Mouse (Mus musculus): ENCODE results near the gene Plekha8. TPM values are rescaled to one million over a fixed set of nuclear protein-coding genes. Genes with fewer than 3 reads are reported as not detected.

Plekha8 gene
- total RNA-seq, 2 experiments from 2014 or later, result 1.2 to 1.8 TPM

DNA sequence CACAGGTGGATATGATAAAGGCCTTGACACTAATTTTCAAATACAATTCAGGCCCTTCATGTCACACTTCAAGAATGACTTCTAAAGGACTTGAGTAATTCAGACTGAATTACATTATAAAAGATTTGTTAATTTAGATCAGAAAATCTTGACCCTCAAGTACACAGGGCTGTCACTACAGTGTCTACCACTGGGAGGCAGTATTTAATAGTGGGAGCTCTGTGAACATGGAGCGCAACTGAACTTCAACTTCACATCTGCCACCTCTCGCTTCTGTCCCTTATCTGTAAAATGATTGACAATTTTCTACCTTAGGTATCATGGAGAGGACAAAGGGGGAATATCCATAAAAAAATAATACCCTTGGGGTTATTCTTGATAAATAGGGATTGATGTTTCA, 8.7 kb upstream of the Plekha8 start:
- ATAC-seq (ENCODE audit: poor library complexity, severe bottlenecking), result no peak

DNA sequence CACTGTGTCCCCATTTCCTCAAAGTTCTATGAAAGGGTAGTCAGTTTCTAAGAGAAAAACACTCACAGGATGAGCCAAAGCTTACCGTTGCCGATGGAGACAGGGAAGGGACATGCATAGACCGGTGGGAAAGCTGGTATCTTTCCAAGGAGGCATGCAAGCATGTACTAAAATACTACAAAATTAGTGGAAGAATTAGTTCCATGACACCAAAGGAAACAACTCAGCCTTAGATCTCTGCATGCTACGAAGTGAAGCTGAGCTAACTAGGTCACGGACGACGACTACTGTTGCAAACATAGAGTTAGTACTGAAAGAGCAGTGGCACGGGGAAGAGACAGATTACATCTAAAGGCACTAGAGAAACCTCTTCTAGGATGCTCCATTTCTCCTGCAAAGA, 8.0 kb upstream of the Plekha8 start:
- ATAC-seq (ENCODE audit: poor library complexity, severe bottlenecking), result no peak

DNA sequence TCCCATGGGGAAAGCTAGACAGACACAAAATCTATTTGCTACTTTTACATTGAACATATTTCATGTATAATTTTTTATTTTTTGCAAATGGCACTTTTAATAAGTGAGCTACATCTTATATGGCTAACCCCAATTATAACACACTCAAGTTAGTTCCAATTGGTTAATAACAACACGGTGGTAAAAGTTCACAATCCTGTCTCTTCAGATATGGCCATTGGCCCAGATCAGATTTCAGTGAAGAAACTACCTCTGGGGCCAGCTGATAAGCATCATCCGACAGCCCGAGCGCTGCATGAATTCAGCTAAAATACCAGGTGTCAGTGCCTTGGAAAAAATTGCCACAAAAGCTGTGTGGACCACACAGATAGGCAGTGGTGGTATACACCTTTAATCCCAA, 7.2 kb upstream of the Plekha8 start:
- ATAC-seq (ENCODE audit: poor library complexity, severe bottlenecking), result no peak

DNA sequence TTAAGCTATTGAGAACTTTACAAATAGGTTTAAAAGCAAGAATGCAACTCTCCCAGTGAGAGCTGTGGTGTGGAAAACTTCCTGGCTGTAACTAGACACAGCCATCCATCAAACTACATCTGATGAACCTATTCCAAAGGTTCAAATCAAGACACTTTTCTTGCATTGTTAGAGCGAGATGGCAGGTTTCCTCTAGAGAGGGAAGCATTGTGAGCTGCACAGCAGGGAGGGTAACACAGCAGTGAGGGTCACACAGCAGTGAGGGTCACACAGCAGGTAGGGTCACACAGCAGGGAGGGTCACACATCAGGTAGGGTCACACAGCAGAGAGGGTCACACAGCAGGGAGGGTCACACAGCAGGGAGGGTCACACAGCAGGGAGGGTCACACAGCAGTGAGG, 6.7 kb upstream of the Plekha8 start:
- no peak for ATAC-seq (ENCODE audit: poor library complexity, severe bottlenecking)

DNA sequence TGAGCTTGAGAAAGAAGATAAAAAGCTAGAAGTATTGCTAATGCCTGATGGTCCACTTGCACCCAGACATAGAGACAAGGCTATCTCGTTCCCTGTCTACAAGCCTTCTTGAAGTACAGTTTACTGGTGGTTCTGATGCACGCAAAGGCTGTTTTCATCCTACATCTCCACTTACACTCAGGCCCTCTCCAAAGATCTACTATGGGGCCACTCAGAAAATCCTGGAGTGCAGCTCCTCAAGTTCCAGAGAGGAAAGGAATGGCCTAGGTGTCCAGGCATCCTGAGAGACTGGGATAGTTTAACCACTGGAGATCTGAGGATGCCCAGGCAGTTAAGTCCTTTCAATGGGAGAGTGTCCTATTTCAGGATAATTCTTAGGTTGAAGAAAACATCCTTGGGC, 4.2 kb upstream of the Plekha8 start:
- ATAC-seq (ENCODE audit: poor library complexity, severe bottlenecking), result no peak

DNA sequence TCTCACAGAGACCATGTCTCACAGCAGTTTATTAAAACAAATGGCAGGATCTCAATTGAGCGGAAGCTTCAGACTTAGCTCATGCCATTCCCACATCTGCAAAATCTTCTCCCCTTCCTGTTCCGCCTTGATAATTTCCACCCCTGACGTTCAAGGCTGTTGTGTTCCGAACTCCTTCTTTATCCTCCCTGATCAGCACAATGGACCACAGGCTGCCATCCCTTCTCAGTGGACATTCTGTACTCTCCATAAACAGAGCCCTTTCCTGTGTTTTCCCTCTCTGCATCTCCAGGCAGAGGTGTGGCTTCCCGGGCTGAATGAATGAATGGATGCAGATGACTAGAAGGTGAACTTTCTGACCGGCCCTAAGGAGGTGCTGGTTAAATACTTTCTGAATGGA, 3.1 kb upstream of the Plekha8 start:
- ATAC-seq (ENCODE audit: poor library complexity, severe bottlenecking), result no peak

DNA sequence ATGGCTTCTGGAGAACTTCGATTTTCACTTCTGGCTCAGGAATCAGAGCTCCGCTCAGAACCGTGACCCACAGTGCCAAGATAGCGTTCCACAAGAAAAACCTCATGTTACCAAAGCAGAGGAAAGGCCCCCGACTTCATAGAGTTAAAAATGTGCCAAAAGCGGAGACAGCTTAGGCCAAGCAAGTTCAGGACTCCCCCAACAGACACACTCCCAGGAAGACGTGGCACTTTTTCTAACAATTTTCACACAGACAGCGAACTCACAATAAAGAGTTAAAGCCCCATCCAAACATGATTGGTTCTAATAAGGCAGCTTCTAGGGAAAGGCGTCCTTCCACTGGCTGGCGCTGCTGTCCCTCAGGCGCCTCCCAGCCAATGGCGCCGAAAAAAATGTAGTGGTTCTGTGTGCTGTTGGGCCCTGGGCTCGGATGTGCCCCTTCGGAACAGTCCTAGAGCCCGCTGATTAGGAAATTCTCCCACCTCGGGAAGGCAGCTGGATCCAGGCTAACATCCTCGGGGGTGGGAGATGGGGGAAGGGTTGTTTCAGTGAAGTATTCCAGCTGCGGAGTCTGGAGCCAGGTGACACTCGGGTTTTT, 1.9 kb upstream of the Plekha8 start:
- ATAC-seq (ENCODE audit: poor library complexity, severe bottlenecking), result peak; percentile 69

DNA sequence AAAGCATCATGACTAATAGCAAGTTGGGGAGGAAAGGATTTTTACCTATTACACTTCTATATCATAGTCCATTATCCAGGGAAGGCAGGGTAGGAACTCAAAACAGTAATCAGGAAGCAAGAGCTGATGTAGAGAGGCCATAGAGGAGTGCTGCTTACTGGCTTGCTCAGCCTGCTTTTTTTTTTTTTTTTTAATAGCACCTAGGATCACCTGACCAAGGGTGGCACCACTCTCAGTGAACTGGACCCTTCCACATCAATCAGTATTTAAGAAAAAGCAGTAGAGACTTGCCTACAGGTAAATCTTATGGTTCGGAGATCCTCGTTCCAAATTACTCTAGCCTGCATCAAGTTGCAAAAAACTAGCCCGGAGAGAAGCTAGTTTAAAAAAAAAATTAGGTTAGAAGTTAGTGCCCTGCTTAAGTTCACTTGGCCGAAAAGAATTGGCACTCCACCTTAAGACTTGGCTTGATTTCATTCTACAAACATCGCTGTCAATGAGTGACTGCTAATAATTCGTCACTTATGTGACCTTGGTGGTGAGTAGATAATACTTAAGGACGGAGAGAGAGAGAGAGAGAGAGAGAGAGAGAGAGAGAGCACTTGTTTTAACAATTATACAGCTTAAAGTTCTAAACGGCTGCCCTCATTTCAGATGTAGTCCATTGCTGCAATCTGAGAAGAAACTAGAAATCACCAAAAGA, 994 bp upstream of the Plekha8 start:
- ATAC-seq (ENCODE audit: poor library complexity, severe bottlenecking), result no peak

DNA sequence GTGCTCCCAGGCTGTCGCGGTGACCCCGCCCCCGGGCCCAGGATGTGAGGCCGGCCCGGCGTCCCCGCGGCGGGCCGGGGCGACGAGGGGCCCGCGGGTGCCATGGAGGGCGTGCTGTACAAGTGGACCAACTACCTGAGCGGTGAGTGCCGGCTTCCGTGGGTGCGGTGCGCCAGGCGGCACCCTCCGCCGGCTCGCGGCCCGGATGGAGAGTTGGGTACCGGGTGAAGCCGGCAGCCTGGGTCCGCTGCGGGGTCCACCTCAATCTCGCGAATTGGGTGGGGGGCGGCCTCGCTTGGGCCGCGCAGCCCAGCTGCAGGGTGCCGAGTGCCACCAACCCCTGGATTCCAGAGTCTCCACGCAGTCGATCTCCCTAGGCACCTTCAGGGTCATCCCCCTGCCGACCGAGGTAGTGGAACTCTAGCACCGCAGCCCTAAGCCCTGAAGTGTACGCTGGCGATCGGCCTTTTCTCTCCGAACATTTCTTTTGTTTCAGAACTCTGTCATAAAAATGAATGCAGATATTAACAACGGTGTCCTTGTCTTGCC, 493 bp downstream of the Plekha8 start:
- ATAC-seq (ENCODE audit: poor library complexity, severe bottlenecking), result no peak

DNA sequence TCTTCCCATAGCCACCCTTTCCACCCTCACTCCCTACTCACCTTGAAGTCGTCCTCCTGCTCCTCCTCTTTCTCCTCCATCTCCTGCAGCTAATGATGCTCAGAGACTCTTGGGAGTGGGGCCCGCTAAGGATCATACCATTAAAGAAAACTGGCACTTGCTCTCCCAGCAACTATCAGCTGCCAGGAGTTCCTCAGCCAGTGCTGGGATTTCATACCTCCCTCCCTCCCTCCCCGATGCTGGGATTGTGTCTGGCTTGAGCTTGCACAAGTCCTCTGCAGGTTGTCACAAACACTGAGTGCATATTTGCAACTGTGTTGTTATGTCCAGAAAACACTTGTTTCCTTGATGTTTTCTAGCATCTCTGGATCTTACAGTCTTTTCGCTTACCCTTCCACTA, 2.3 kb downstream of the Plekha8 start, which contains the start of gene Fkbp14:
TSS of gene Fkbp14 (minus strand) at position 101 of the 400 bp plus-strand sequence.
- no peak for ATAC-seq (ENCODE audit: poor library complexity, severe bottlenecking)

DNA sequence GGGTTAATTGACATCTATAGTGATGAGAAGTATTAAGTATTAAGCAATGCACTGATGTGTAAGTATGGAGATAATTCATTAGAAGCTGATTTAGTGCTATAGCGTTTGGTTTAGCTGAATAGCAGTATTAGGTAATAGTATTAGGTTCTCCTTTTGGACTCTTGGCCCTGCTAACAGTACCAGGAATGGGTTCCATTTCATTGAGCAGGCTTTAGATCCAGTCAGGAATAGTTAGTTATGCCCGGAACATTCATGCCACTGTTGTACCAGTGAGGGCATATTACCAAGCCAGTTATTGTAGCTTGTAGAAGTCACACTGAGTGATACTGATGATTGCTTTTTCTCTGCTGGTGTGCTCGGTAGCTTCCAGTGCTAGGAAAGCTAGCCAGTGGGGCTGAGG, 2.8 kb downstream of the Plekha8 start:
- no peak for ATAC-seq (ENCODE audit: poor library complexity, severe bottlenecking)

DNA sequence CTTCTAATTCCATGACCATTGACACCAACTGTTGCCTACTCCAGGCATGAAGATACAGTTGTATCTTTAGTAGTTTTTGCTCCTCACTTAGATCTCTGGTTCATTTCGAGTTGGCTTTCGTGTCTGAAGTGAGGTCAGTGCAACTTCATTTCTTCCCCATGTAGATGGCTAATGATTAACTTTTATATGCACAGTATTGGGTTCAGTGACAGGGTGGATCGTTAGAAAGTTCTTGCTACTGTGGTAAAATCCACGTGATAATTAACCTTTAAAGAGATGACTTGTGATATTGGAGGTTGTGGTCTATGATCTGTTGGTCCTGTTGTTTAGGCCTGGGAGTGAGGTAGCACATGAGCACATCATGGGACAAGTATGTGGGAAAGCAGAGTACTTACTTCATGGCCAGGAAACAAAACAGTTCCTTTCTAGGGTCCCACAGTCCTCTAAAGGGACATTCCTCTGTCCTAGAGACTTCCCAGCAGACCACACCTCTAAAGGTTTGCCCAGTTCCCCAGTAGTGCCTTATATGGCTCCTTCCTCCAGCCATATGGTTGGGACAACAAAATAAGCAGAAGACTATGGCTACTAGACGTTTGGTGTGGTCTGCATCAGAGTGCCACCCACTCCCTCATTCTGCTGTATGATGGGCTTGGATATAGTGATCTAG, 5.9 kb downstream of the Plekha8 start:
- no peak for ATAC-seq (ENCODE audit: poor library complexity, severe bottlenecking)

DNA sequence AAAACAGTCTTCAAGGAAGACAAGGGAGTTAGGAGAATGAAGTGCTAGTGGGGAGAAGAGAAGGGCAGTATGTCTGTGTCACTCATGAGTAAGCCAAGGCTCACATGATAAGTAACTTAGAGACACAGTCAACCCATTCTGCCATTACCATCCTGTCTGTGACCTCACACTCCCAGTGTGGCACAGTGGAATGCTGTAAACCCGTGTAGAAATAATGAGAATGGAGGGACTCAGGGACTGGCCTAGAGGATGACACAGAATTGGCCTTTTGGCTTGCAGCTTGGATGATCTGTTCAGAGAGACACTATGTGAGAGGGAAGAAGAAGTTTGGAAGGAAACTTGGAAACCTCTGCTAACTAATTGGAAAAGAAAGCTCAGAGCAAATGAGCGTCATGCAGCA, 8.0 kb downstream of the Plekha8 start:
- ATAC-seq (ENCODE audit: poor library complexity, severe bottlenecking), result no peak

DNA sequence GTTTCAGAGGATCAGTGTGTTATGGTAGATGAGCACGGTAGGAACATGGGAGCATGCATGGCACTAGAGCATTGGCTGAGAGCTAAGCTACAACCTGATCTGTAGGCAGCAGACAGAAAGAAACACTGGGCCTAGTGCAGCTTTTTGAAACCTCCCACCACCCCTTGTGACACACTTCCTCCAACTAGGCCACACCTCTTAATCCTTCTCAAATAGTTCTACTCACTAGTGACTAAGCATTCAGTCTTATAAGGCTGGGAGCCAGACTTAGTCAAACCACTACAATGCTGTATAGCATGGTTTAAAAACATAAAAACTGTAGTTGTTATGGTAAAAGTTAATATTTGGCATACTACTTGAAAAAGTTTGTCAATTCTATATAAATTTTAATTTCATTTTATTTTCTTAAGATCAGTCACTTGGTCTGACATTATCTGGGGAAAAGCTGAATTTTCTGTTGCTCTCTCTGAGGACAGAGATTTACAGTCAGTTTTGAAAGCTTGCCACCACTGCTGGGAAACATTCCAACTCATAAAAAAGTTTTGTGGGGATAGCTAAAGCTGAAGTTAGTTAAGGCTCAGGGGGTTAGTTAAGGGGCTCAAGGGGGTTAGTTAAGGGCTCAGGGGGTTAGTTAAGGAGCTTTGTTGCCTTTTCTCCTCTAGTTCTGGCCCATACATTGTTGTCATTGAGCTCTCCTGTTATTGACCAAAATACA, 9.2 kb downstream of the Plekha8 start:
- ATAC-seq (ENCODE audit: poor library complexity, severe bottlenecking), result no peak

DNA sequence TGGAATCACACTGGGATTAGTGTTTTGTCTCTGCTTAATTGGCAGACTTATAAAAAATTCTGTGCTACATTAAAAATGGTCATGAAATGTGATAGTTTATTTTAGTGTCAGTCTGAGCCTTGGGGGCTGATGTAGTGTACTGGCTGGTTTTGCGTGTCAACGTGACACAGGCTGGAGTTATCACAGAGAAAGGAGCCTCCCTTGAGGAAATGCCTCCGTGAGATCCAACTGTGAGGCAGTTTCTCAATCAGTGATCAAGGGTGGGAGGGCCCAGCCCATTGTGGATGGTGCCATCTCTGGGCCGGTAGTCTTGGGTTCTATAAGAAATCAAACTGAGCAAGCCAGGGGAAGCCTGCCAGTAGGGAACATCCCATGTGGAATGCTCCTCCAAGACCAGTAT, 11.3 kb downstream of the Plekha8 start:
- ATAC-seq (ENCODE audit: poor library complexity, severe bottlenecking), result no peak

DNA sequence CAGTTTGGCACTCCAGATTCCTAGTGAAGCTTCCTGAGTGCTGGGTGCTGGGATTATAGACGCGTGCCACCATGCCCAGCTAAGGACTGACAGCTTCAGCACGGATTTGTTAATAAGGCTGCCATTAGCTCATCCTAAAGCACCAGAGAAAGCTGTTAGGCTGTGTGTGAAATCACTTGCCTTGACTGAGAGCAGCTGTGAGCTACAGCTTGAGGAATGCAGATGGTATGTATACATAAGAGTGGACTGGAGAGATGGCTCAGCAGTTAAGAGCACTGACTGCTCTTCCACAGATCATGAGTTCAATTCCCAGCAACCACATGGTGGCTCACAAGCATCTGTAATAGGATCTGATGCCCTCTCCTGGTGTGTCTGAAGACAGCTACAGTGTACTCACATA, 22.5 kb downstream of the Plekha8 start:
- no peak for ATAC-seq (ENCODE audit: poor library complexity, severe bottlenecking)

DNA sequence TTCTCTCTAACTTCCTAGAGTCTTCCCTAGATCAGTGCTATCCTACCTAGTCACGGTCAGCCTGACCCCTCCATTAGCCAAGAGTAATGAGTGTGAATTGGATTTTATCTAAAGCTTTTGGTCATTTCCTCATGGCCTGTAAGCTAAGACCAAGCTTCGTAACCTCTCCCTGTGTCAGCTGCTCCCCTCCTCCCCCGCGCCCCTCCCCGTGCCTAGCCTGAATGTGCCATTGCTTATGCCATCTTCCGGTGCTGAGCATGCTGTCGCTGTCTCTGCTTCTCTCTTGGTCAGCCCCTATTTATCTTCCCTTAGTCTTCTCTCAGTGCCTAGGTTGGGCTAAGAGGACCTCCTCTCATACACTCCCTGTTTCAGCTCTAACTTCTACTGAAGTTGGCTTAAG, 24.6 kb downstream of the Plekha8 start:
- no peak for ATAC-seq (ENCODE audit: poor library complexity, severe bottlenecking)

DNA sequence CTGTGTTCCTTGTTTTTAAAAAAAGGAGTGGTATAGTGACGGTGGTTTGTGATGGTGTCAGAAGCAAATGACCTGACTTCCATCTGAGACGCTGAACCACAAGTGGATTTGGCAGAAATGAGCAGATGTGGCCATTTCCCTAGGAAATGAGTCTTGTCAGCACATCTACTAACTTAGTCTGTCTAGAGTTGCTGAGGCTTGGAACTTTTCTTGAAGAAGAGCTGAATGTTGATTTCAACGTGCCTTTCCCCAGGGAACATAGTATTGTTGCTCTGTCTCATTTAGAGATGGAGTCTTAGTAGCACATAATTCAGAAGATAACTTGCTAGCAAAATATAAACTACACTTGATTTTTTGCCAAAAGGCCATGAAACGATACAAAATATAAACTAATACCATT, 25.4 kb downstream of the Plekha8 start:
- ATAC-seq (ENCODE audit: poor library complexity, severe bottlenecking), result no peak

DNA sequence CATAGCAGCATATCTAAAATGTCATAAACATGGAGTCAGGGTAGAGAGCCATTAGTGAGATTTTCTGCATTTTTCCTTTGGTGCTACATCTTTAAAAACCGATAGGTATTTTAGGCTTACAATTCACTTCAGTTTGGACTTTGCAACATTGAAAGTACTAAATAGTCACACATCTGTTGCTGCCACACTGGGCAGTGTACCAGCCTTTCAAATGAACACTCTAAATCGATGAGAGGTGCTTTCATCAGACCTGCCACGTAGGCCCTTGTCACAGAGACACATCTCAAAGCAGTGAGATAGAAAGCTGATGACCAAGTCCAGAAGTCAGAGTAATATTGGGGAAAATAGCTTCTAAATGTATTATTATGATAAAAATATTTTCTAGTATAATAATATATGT, 33.5 kb downstream of the Plekha8 start:
- no peak for ATAC-seq (ENCODE audit: poor library complexity, severe bottlenecking)

DNA sequence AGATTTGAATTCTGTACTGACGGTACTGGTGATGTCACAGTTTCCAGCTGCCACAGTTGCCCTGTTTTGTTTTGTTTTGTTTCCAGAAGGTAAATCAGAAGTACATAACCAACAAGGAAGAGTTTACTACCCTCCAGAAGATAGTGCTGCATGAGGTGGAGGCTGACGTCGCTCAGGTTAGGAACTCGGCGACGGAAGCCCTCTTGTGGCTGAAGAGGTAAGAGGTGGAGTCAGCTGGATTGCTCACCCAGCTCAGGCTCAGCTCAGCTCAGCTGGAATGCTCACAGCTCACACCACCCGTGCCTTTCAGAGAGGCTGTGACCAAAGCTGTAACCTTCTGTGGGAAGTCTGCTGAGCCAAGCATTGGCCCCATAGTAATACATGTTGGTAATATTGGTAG, 34.8 kb downstream of the Plekha8 start:
- no peak for ATAC-seq (ENCODE audit: poor library complexity, severe bottlenecking)

DNA sequence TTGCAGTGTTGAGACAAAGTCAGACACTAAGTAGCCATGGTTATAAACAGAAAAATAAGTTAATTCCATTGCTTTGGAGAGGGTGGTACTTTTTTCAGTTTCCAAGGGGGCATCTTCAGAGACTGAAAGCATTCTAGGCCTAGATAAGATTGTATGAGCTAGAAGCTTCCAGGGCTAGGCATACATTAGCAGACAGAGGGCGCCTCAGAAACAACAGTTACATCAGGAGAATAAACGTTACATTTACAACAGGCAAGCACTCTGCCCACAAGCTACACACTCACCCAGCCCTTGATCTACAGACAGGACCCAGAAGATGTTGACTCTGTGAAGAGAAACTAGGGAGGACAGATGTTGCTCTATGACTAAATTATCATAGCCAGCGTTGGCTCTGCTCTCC, 36.6 kb downstream of the Plekha8 start:
- ATAC-seq (ENCODE audit: poor library complexity, severe bottlenecking), result no peak

All from megakaryocyte, adult 5-6 weeks (primary cell).